Comparison of ENCODE assay signal across 10 mouse cellular contexts in the genomic region with DNA sequence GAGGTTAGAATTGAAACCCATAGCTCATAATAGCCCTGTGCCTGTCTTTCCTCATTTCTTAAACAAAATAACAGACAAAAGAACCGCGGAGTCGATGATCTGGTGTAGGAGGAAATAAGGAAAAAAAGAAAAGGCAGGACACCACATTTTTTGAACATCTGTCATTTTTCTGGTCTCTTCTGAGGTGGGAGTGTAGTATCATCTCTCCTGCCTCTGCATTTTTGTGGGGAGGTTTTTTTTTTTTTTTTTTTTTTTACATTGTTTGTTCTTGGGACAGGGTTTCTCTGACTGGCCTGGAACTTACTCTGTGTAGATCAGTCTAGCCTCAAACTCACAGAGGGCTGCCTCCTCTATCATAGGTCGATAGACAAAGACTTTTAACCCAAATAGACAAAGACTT. TPM values are rescaled to one million over a fixed set of nuclear protein-coding genes. Genes with fewer than 3 reads are reported as not detected.
A peak's percentile ranks its signal among the peaks of the same experiment; 100 is the strongest.
DNase-seq lines count a peak whose midpoint lies in the region; ATAC-seq and TF ChIP-seq lines count a peak whose summit lies in the region.
"Had no signal": no experiment of that assay in that cellular context is flagged by ENCODE, and none has a peak within 500 bp of the region (broad histone marks: within the 10 kb centered on the region; RNA-seq: fewer than 3 reads in every experiment).

No protein-coding gene starts in this region.

- H3K4me2 ChIP-seq in hindbrain, embryonic 15.5 days, result peak overlapping the region; percentile 78
- peak overlapping the region; percentile 71 for H3K4me2 ChIP-seq in midbrain, embryonic 16.5 days (ENCODE audit: low read length)

- TF ChIP-seq CTCF in left cerebral cortex, adult 2 months (IDR thresholded peaks at IDR 0.05), result no peak
- no peak for TF ChIP-seq CTCF in cortical plate, adult 2 months (IDR thresholded peaks at IDR 0.05; ENCODE audit: extremely low read depth, insufficient read depth, low read length)

- H3K4me1 ChIP-seq in cortical plate, adult 2 months (ENCODE audit: control insufficient read depth, insufficient read depth, low read length), result no peaks in the 10 kb centered on the region
- H3K4me1 ChIP-seq in hindbrain, embryonic 15.5 days (replicated peaks), result peaks cover 18% of the 10 kb centered on the region
- H3K4me1 ChIP-seq in midbrain, embryonic 16.5 days (ENCODE audit: control insufficient read depth, insufficient read depth, low read length), result peaks cover 18% of the 10 kb centered on the region

- peak overlapping the region; percentile 69 for H3K9ac ChIP-seq in hindbrain, embryonic 15.5 days
- peak overlapping the region; percentile 65; the same call in 1 of the 2 replicates for H3K9ac ChIP-seq in midbrain, embryonic 16.5 days (ENCODE audit: low read depth, low read length)

- no peak overlapping the region for H3K27ac ChIP-seq in left cerebral cortex, adult 2 months
- H3K27ac ChIP-seq in cortical plate, adult 2 months (ENCODE audit: insufficient read depth, low read length), result no peak overlapping the region
- H3K27ac ChIP-seq in hindbrain, embryonic 15.5 days (replicated peaks), result 0 out of 2 replicates have a peak overlapping the region, but pooled peaks have one; percentile 58
- H3K27ac ChIP-seq in midbrain, embryonic 16.5 days (ENCODE audit: low read length), result no peak overlapping the region

- no peaks in the 10 kb centered on the region for H3K9me3 ChIP-seq in hindbrain, embryonic 15.5 days
- no peaks in the 10 kb centered on the region for H3K9me3 ChIP-seq in midbrain, embryonic 16.5 days (replicated peaks; ENCODE audit: control insufficient read depth, low read length, poor library complexity, severe bottlenecking)

- DNase-seq in left cerebral cortex, adult 2 months (ENCODE audit: extremely low spot score in 1 of 2, low spot score in 2 of 2), result no peak
- no peak for DNase-seq in left cerebral cortex, postnatal 25 days (ENCODE audit: low spot score in 2 of 2)
- DNase-seq in cerebellum, postnatal 10 days, result no peak
- no peak for DNase-seq in thymus, postnatal 14 days
- DNase-seq in frontal cortex, postnatal 10 days (ENCODE audit: low spot score in 2 of 2), result no peak
- DNase-seq: layer of hippocampus, postnatal 36 days had no signal

- peak overlapping the region; percentile 76 for H3K4me3 ChIP-seq in left cerebral cortex, adult 2 months
- peak overlapping the region; percentile 53; the same call in 1 of the 2 replicates for H3K4me3 ChIP-seq in cortical plate, adult 2 months (ENCODE audit: insufficient read depth, low read length)
- peak overlapping the region; percentile 80 for H3K4me3 ChIP-seq in hindbrain, embryonic 15.5 days
- H3K4me3 ChIP-seq in midbrain, embryonic 16.5 days (ENCODE audit: low read depth, low read length), result peak overlapping the region; percentile 60

- ATAC-seq in hindbrain, embryonic 15.5 days (ENCODE audit: low FRiP score, low read depth), result no peak
- ATAC-seq in midbrain, embryonic 16.5 days, result no peak

- no peak for TF ChIP-seq POLR2A in cortical plate, adult 2 months (IDR thresholded peaks at IDR 0.05; ENCODE audit: extremely low read depth, insufficient read depth, low read length)

- 0% methylated on average over 4 of the region's 4 CpGs for WGBS in hindbrain, embryonic 15.5 days
- WGBS in midbrain, embryonic 16.5 days, result 0% methylated on average over 4 of the region's 4 CpGs

- intact Hi-C loops in left cerebral cortex, adult 2 months (cut with DNase I), result no loop called here
- intact Hi-C loops in left cerebral cortex, postnatal 25 days (cut with DNase I), result no loop called here

- H3K36me3 ChIP-seq in hindbrain, embryonic 15.5 days, result peaks cover 9% of the 10 kb centered on the region
- 0 out of 2 replicates have a peak, but pooled peaks cover 5% of the 10 kb centered on the region for H3K36me3 ChIP-seq in midbrain, embryonic 16.5 days (ENCODE audit: control insufficient read depth, insufficient read depth, low read length)

- no peaks in the 10 kb centered on the region for H3K27me3 ChIP-seq in hindbrain, embryonic 15.5 days
- no peaks in the 10 kb centered on the region for H3K27me3 ChIP-seq in midbrain, embryonic 16.5 days (ENCODE audit: control insufficient read depth, insufficient read depth, low read depth, low read length)

RNA-seq across cellular contexts. Expression of gene Rrm1, which starts 0.9 kb away (rescaled TPM):
- 10 to 100 TPM; 10.4 to 12.3 TPM for total RNA-seq in left cerebral cortex, adult 2 months (2021)
- total RNA-seq in left cerebral cortex, postnatal 25 days (2021), result 10 to 100 TPM; 10.1 to 10.2 TPM
- 11.0 and 12.5 TPM in 2 replicates for polyA plus RNA-seq in cortical plate, adult 2 months (2012; rRNA removed)
- 51.4 and 61.4 TPM in 2 replicates for polyA plus RNA-seq in hindbrain, embryonic 15.5 days (2015; fragmentation: Nextera tagmentation; extraction: Ambion mirVana)
- polyA plus RNA-seq in midbrain, embryonic 16.5 days (2015; fragmentation: Nextera tagmentation; extraction: Ambion mirVana), result 38.5 and 42.8 TPM in 2 replicates

RNA-seq across cellular contexts. Expression of gene Olfr543, which starts 39.0 kb away (rescaled TPM):
- total RNA-seq in left cerebral cortex, adult 2 months (2021), result not detected
- not detected for total RNA-seq in left cerebral cortex, postnatal 25 days (2021)
- polyA plus RNA-seq in cortical plate, adult 2 months (2012; rRNA removed), result not detected in 2 replicates
- 0.34 and 0.52 TPM in 2 replicates for polyA plus RNA-seq in hindbrain, embryonic 15.5 days (2015; fragmentation: Nextera tagmentation; extraction: Ambion mirVana)
- polyA plus RNA-seq in midbrain, embryonic 16.5 days (2015; fragmentation: Nextera tagmentation; extraction: Ambion mirVana), result 0.47 and 0.59 TPM in 2 replicates
- total RNA-seq: adrenal gland, postnatal 4 days; layer of hippocampus, postnatal 36 days had no signal

RNA-seq across cellular contexts. Expression of gene Olfr544, which starts 45.7 kb away (rescaled TPM):
- total RNA-seq in left cerebral cortex, adult 2 months (2021), result not detected
- not detected for total RNA-seq in left cerebral cortex, postnatal 25 days (2021)
- polyA plus RNA-seq in cortical plate, adult 2 months (2012; rRNA removed), result not detected in 2 replicates
- 0.16 and 0.18 TPM in 2 replicates for polyA plus RNA-seq in hindbrain, embryonic 15.5 days (2015; fragmentation: Nextera tagmentation; extraction: Ambion mirVana)
- 0.19 and 0.25 TPM in 2 replicates for polyA plus RNA-seq in midbrain, embryonic 16.5 days (2015; fragmentation: Nextera tagmentation; extraction: Ambion mirVana)
- total RNA-seq: adrenal gland, postnatal 4 days; layer of hippocampus, postnatal 36 days had no signal

RNA-seq across cellular contexts. Expression of gene Olfr545, which starts 56.9 kb away (rescaled TPM):
- not detected for total RNA-seq in left cerebral cortex, adult 2 months (2021)
- total RNA-seq in left cerebral cortex, postnatal 25 days (2021), result not detected
- not detected in 2 replicates for polyA plus RNA-seq in cortical plate, adult 2 months (2012; rRNA removed)
- 0.13 and 0.25 TPM in 2 replicates for polyA plus RNA-seq in hindbrain, embryonic 15.5 days (2015; fragmentation: Nextera tagmentation; extraction: Ambion mirVana)
- 0.23 and 0.25 TPM in 2 replicates for polyA plus RNA-seq in midbrain, embryonic 16.5 days (2015; fragmentation: Nextera tagmentation; extraction: Ambion mirVana)
- total RNA-seq: adrenal gland, postnatal 4 days; layer of hippocampus, postnatal 36 days had no signal
